Mouse (Mus musculus) forebrain, postnatal 0 days (tissue): ENCODE data around the gene Fip1l1. TPM values are rescaled to one million over a fixed set of nuclear protein-coding genes. Genes with fewer than 3 reads are reported as not detected.
A peak's percentile ranks its signal among the peaks of the same experiment; 100 is the strongest.

Experiments
- ATAC-seq: fragments of 200-750 bp; cut with Nextera tagmentation; 2 replicates; pipeline ENCODE4 v1.8.0; 2017; ENCODE audit warnings: mild to moderate bottlenecking, moderate library complexity
- DNase-seq: peaks from one replicate; pipeline ENCODE4 v3.0.0-alpha.2; 2015
- H3K27ac ChIP-seq: fragments of 300-500 bp; sonication (generic); 2 replicates; pipeline ENCODE4 v1.5.1; 2014; ENCODE audit warnings: low read depth, mild to moderate bottlenecking, antibody characterized with exemption, low read length, moderate library complexity, mixed read lengths
- H3K27me3 ChIP-seq: fragments of 300-500 bp; sonication (generic); 2 replicates; pipeline ENCODE4 v1.6.1; 2014; ENCODE audit warnings: mild to moderate bottlenecking, low read length, mixed read lengths; ENCODE audit not compliant: insufficient read depth
- H3K36me3 ChIP-seq: fragments of 300-500 bp; sonication (generic); 2 replicates; pipeline ENCODE4 v1.6.1; 2014; ENCODE audit warnings: mild to moderate bottlenecking, moderate library complexity; ENCODE audit not compliant: insufficient read depth
- H3K4me1 ChIP-seq: fragments of 300-500 bp; sonication (generic); 2 replicates; pipeline ENCODE4 v1.6.1; 2014; ENCODE audit warnings: antibody characterized with exemption; ENCODE audit not compliant: insufficient read depth
- H3K4me2 ChIP-seq: fragments of 300-500 bp; sonication (generic); 2 replicates; pipeline ENCODE4 v1.6.1; 2014; ENCODE audit warnings: low read depth, mild to moderate bottlenecking, moderate library complexity
- H3K4me3 ChIP-seq: fragments of 300-500 bp; sonication (generic); 2 replicates; pipeline ENCODE4 v1.5.1; 2014; ENCODE audit warnings: low read depth, low read length, mixed read lengths
- H3K9ac ChIP-seq: fragments of 300-500 bp; sonication (generic); 2 replicates; pipeline ENCODE4 v1.6.1; 2014; ENCODE audit warnings: mild to moderate bottlenecking
- H3K9me3 ChIP-seq: fragments of 300-500 bp; sonication (generic); 2 replicates; pipeline ENCODE4 v1.6.1; 2016; ENCODE audit warnings: low read length
- CTCF ChIP-seq: sonication (generic); IDR thresholded peaks from 2 replicates; pipeline ENCODE4 v1.5.1; 2016; ENCODE audit warnings: antibody characterized with exemption, control low read depth, low read depth
- WGBS: fragments of 180-500 bp; shearing (Covaris S2); extraction: QIAGEN DNeasy Blood & Tissue Kit; methylation state at CpG from one replicate; pipeline ENCODE4 v1.1.7; 2014; 5-methylcytosine and 5-hydroxymethylcytosine counted together
- polyA plus RNA-seq: library from polyadenylated mRNA; unstranded; fragments of >200 nt; fragmentation: Nextera tagmentation; extraction: Ambion mirVana; gene quantifications from 2 replicates; pipeline ENCODE4 v1.2.1, GENCODE M21; 2015
- total RNA-seq: library from RNA; depleted of rRNA; stranded (reverse); fragments of >200 nt; gene quantifications from 2 replicates; pipeline ENCODE4 v1.2.3, GENCODE M21; 2014; rRNA removed

The Fip1l1 gene
- total and polyA plus RNA-seq, 2 experiments from 2014 or later: 62.1 to 67.8 TPM

GRCm38 (mm10) chr5:74641000-74641399 lies 105.8 kb downstream of the Fip1l1 start:
- H3K4me2 ChIP-seq: no peak overlapping the region
- no peak overlapping the region for H3K9ac ChIP-seq
- no peak for ATAC-seq
- H3K36me3 ChIP-seq: no peaks in the 10 kb centered on the region
- H3K27me3 ChIP-seq: no peaks in the 10 kb centered on the region
- WGBS: 58% methylated on average over 6 of the region's 6 CpGs
- no peaks in the 10 kb centered on the region for H3K9me3 ChIP-seq
- no peak overlapping the region for H3K27ac ChIP-seq
- no peak overlapping the region for H3K4me3 ChIP-seq
- no peak for DNase-seq
- peak; percentile 50 for TF ChIP-seq CTCF
- no peaks in the 10 kb centered on the region for H3K4me1 ChIP-seq

GRCm38 (mm10) chr5:74642291-74642690 lies 107.0 kb downstream of the Fip1l1 start:
- Histone ChIP-seq H3K36me3 (no peaks in the 10 kb centered on the region), H3K9ac (no peak overlapping the region), H3K4me2 (no peak overlapping the region), H3K27ac (no peak overlapping the region), H3K27me3 (no peaks in the 10 kb centered on the region), H3K4me3 (no peak overlapping the region), H3K4me1 (no peaks in the 10 kb centered on the region), H3K9me3 (no peaks in the 10 kb centered on the region)
- TF ChIP-seq CTCF: no peak
- DNase-seq (no peak), ATAC-seq (no peak)
- 87% methylated on average over 2 of the region's 2 CpGs for WGBS

GRCm38 (mm10) chr5:74647584-74647984 lies 112.3 kb downstream of the Fip1l1 start:
- WGBS: 71% methylated on average over 5 of the region's 6 CpGs
- Histone ChIP-seq H3K4me1 (no peaks in the 10 kb centered on the region), H3K9ac (no peak overlapping the region), H3K4me2 (no peak overlapping the region), H3K27me3 (no peaks in the 10 kb centered on the region), H3K36me3 (no peaks in the 10 kb centered on the region), H3K4me3 (no peak overlapping the region), H3K27ac (no peak overlapping the region), H3K9me3 (no peaks in the 10 kb centered on the region)
- no peak for TF ChIP-seq CTCF
- DNase-seq: no peak
- no peak for ATAC-seq

- Histone ChIP-seq H3K9ac (no peak overlapping the region), H3K4me3 (no peak overlapping the region), H3K27ac (no peak overlapping the region), H3K4me1 (no peaks in the 10 kb centered on the region), H3K4me2 (no peak overlapping the region), H3K36me3 (no peaks in the 10 kb centered on the region), H3K9me3 (no peaks in the 10 kb centered on the region), H3K27me3 (no peaks in the 10 kb centered on the region)
- 83% methylated on average over 9 of the region's 9 CpGs for WGBS
- TF ChIP-seq CTCF: no peak
- ATAC-seq (no peak), DNase-seq (no peak)
These were observed 113.0 kb downstream of the Fip1l1 start for GRCm38 (mm10) chr5:74648216-74648615.

Other genes starting within 250 kb of the Fip1l1 start
- 23.9 and 29.1 TPM in 2 replicates for gene Scfd2, start 3.7 kb upstream of the Fip1l1 start, total RNA-seq
- 20.5 and 23.8 TPM in 2 replicates for gene Scfd2, start 3.7 kb upstream of the Fip1l1 start, polyA plus RNA-seq
- 15.5 and 21.2 TPM in 2 replicates for gene Lnx1, start 167.5 kb downstream of the Fip1l1 start, total RNA-seq
- gene Lnx1, start 167.5 kb downstream of the Fip1l1 start, polyA plus RNA-seq: 6.8 and 11.0 TPM in 2 replicates